Mouse (Mus musculus) embryonic facial prominence, embryonic 14.5 days (tissue): ENCODE measurements around the gene Ric8b. TPM values are rescaled to one million over a fixed set of nuclear protein-coding genes. Genes with fewer than 3 reads are reported as not detected.
A peak's percentile ranks its signal among the peaks of the same experiment; 100 is the strongest.

Source experiments
- ATAC-seq: fragments of 200-750 bp; cut with Nextera tagmentation; 2 replicates; pipeline ENCODE4 v1.8.0; 2017; ENCODE audit warnings: low read depth, moderate number of reproducible peaks, moderate TSS enrichment
- DNase-seq: peaks from one replicate; pipeline ENCODE4 v3.0.0-alpha.2; 2015; ENCODE audit warnings: low spot score
- H3K27ac ChIP-seq: fragments of 300-500 bp; sonication (generic); replicated peaks from 2 replicates; pipeline ENCODE4 v1.5.1; 2014; ENCODE audit warnings: low read depth, mild to moderate bottlenecking, low read length, moderate library complexity
- H3K27me3 ChIP-seq: fragments of 300-500 bp; sonication (generic); replicated peaks from 2 replicates; pipeline ENCODE4 v1.6.1; 2014; ENCODE audit warnings: low read length; ENCODE audit not compliant: control insufficient read depth, insufficient read depth
- H3K36me3 ChIP-seq: fragments of 300-500 bp; sonication (generic); 2 replicates; pipeline ENCODE4 v1.6.1; 2014; ENCODE audit warnings: low read length, mixed read lengths; ENCODE audit not compliant: control insufficient read depth, insufficient read depth
- H3K4me1 ChIP-seq: fragments of 300-500 bp; sonication (generic); 2 replicates; pipeline ENCODE4 v1.6.1; 2014; ENCODE audit warnings: antibody characterized with exemption, low read length; ENCODE audit not compliant: control insufficient read depth, insufficient read depth
- H3K4me2 ChIP-seq: fragments of 300-500 bp; sonication (generic); 2 replicates; pipeline ENCODE4 v1.6.1; 2014; ENCODE audit warnings: low read depth, mild to moderate bottlenecking, low read length, moderate library complexity, mixed read lengths
- H3K4me3 ChIP-seq: fragments of 300-500 bp; sonication (generic); 2 replicates; pipeline ENCODE4 v1.5.1; 2014; ENCODE audit warnings: low read depth, mild to moderate bottlenecking, low read length
- H3K9ac ChIP-seq: fragments of 300-500 bp; sonication (generic); 2 replicates; pipeline ENCODE4 v1.6.1; 2014; ENCODE audit warnings: low read depth, mild to moderate bottlenecking, low read length, moderate library complexity, mixed read lengths
- H3K9me3 ChIP-seq: fragments of 300-500 bp; sonication (generic); 2 replicates; pipeline ENCODE4 v1.6.1; 2016; ENCODE audit warnings: low read length; ENCODE audit not compliant: control insufficient read depth
- whole genome bisulfite sequencing: fragments of 180-500 bp; shearing (Covaris S2); extraction: QIAGEN DNeasy Blood & Tissue Kit; methylation state at CpG from one replicate; pipeline ENCODE4 v1.1.7; 2014; 5-methylcytosine and 5-hydroxymethylcytosine counted together
- polyA plus RNA-seq: library from polyadenylated mRNA; unstranded; fragments of >200 nt; fragmentation: Nextera tagmentation; extraction: Ambion mirVana; gene quantifications from 2 replicates; pipeline ENCODE4 v1.2.1, GENCODE M21; 2014

The Ric8b gene
- polyA plus RNA-seq, 1 experiment from 2014 or later = 17.7 TPM

DNA sequence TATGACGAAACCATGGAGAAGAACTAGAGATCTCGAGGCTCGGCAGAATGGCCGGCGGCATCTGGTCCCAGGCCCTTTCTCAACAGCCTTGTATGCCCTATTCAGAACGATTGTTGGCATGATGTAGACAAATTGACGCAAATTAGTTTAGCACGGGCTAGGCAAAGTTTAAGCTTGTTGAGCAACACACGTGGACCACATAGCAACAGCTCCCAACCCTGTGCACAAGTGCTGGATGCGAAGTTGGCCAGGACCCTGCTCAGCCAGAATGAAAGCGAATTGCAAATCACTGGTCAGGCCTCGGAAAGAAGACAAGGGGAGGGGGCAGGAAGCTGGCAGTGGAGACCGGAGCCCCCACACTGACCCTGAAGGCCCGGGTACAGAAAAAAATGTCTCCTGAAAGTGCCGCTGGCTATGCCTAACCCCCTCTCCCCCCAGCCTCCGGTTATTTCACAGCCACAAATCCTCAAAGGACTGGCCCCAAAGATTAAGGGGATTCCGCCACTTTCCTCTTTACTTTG is 126.8 kb downstream of the Ric8b start:
- H3K9ac ChIP-seq = peak overlapping the region; percentile 57
- H3K9me3 ChIP-seq = no peaks in the 10 kb centered on the region
- H3K36me3 ChIP-seq = no peaks in the 10 kb centered on the region
- H3K27ac ChIP-seq = no peak overlapping the region
- ATAC-seq = no peak
- peak overlapping the region; percentile 30 for H3K4me3 ChIP-seq
- DNase-seq = peak; percentile 21
- peaks cover 2% of the 10 kb centered on the region; the same call in 1 of the 2 replicates for H3K27me3 ChIP-seq
- peak overlapping the region; percentile 58 for H3K4me2 ChIP-seq
- peaks cover 9% of the 10 kb centered on the region; the same call in 1 of the 2 replicates for H3K4me1 ChIP-seq
- WGBS = 18% methylated on average over 17 of the region's 17 CpGs

DNA sequence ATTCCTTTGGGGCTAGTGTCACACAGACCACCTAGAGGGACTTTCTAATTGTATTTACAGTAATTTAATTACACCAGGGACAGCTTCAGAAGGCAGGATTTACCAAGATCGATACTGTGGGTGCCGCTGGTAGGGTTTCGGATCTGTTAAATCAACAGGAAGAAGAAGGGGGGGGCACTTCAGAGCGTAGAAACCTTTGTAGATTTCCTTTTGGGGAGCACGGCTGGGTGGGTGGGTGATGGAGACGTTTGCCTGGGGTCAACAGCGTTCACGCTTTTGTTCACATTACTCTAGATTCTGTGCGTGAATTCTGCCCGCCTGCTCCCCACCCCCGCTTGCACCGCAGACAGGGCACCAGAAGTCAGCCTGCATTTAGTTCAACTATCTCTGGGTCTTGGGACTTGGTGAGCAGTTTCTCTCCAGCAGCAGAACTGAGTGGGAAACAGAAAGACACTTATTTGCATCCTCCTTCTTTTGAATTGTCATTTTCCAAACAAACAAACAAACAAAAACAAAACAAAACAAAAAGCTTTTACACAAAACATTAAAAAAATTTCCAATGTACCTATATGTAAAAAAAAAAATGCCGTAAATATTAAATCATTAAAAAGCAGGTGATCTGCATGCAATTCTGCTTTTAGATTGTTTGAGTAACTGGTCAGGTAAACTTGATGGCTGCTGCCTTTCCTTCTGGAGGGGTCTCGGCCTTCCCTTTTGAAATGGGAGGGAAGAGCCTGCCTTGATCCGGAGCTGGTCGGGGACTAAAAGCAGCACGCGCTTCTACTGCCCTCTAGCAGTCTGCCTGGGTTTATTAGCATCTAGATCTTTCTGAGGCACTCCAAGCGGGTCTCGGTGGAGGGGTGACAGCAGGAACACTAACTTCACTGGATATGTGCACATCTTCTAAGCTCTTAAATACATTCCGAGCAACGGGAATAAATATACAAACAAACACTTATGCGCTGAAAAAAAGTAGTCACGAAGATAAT is 127.6 kb downstream of the Ric8b start:
- WGBS = 9% methylated on average over 24 of the region's 24 CpGs
- peak; percentile 80 for ATAC-seq
- Histone ChIP-seq H3K9me3 (no peaks in the 10 kb centered on the region), H3K27ac (no peak overlapping the region), H3K4me3 (peak overlapping the region; percentile 30), H3K4me2 (peak overlapping the region; percentile 58), H3K9ac (peak overlapping the region; percentile 57), H3K27me3 (peaks cover 2% of the 10 kb centered on the region; the same call in 1 of the 2 replicates), H3K36me3 (no peaks in the 10 kb centered on the region), H3K4me1 (peaks cover 9% of the 10 kb centered on the region; the same call in 1 of the 2 replicates)
- peak; percentile 86 for DNase-seq

- Histone ChIP-seq H3K36me3 (no peaks in the 10 kb centered on the region), H3K4me2 (no peak overlapping the region), H3K4me1 (peaks cover 9% of the 10 kb centered on the region; the same call in 1 of the 2 replicates), H3K27ac (no peak overlapping the region), H3K4me3 (no peak overlapping the region), H3K9me3 (no peaks in the 10 kb centered on the region), H3K9ac (no peak overlapping the region), H3K27me3 (peaks cover 2% of the 10 kb centered on the region; the same call in 1 of the 2 replicates)
- peak; percentile 55 for DNase-seq
- ATAC-seq = no peak
- WGBS = 28% methylated on average over 5 of the region's 5 CpGs
Observed at GRCm38 (mm10) chr10:85046585-85046984, 129.2 kb downstream of the Ric8b start.

DNA sequence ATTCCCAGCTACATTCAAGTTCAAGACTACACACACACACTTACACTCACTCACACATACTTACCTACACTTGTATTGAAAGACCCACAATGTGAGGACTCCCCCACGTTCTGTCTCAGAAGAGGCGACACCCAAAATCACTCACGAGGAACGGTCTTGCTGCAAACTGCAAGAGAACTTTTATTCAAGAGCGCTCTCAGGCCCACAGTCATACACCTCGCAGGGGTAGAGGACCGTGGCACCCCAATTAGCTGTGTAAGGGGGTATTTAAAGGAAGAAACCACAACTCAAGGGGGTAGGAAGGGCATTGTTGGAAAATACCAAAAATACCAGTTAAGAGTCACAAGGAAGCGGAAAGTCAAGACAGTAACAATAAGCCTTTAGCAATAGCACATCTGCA is 130.6 kb downstream of the Ric8b start:
- Histone ChIP-seq H3K4me2 (no peak overlapping the region), H3K36me3 (no peaks in the 10 kb centered on the region), H3K4me1 (peaks cover 9% of the 10 kb centered on the region; the same call in 1 of the 2 replicates), H3K4me3 (no peak overlapping the region), H3K27me3 (peaks cover 2% of the 10 kb centered on the region; the same call in 1 of the 2 replicates), H3K9me3 (no peaks in the 10 kb centered on the region), H3K9ac (no peak overlapping the region), H3K27ac (no peak overlapping the region)
- WGBS = 88% methylated on average over 8 of the region's 8 CpGs
- DNase-seq (no peak), ATAC-seq (no peak)

DNA sequence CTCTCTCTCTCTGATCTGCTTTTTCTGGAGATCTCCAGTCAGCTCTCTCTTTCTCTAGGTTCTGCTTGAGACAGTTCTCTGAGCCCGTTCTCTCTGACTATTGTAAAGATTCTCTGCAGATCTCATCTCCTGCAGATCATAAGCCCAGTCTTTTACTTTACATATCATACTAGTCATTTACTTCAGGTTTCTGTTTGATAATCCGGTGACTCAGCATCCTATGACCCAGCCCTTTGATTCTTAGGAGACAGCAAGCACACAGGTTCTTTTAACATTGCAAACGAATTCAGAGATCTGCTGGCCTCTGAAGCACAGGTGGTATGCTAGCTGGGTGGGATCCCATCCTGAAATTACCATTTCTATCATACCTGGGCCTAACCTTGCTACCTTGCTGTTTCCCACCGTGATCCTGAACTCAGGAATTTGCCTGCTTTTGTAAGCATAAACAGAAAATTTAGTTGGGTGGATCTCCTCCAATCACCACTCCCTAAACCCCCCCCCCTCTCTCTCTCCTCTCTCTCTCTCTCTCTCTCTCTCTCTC is 133.3 kb downstream of the Ric8b start:
- Histone ChIP-seq H3K36me3 (no peaks in the 10 kb centered on the region), H3K4me3 (no peak overlapping the region), H3K4me2 (no peak overlapping the region), H3K9ac (no peak overlapping the region), H3K27ac (no peak overlapping the region), H3K4me1 (no peaks in the 10 kb centered on the region), H3K27me3 (no peaks in the 10 kb centered on the region), H3K9me3 (no peaks in the 10 kb centered on the region)
- DNase-seq (no peak), ATAC-seq (no peak)
- WGBS = 55% methylated on average over 4 of the region's 4 CpGs

- DNase-seq = no peak
- ATAC-seq = no peak
- H3K9me3 ChIP-seq = no peaks in the 10 kb centered on the region
- H3K27ac ChIP-seq = no peak overlapping the region
- no peaks in the 10 kb centered on the region for H3K27me3 ChIP-seq
- no peaks in the 10 kb centered on the region for H3K4me1 ChIP-seq
- no peak overlapping the region for H3K4me3 ChIP-seq
- no peaks in the 10 kb centered on the region for H3K36me3 ChIP-seq
- H3K9ac ChIP-seq = no peak overlapping the region
- 42% methylated on average over 4 of the region's 4 CpGs for WGBS
- H3K4me2 ChIP-seq = no peak overlapping the region
Observed at GRCm38 (mm10) chr10:85052451-85052850, 135.0 kb downstream of the Ric8b start.

DNA sequence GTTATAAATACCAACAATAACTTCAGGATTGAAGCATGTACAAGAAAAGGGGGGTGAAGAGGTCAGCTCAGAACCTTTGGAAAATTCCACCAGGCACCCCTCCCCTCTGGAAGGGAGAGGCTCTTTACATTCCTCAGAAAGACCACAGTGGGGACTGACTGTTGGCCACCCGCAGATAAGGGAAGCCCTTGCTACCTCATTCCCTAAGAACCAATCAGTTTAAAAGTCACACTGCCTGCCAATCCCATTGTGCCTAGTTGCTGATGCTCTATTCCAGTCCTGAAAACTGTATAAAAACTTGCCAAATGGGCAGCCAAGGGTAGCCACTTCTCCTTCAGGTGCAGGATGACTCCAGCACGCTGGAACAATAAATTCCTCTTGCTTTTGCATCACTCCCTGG is 137.5 kb downstream of the Ric8b start:
- no peak for ATAC-seq
- H3K4me1 ChIP-seq = no peaks in the 10 kb centered on the region
- no peaks in the 10 kb centered on the region for H3K36me3 ChIP-seq
- no peaks in the 10 kb centered on the region for H3K9me3 ChIP-seq
- H3K9ac ChIP-seq = no peak overlapping the region
- WGBS = 100% methylated on average over 2 of the region's 2 CpGs
- no peak overlapping the region for H3K4me2 ChIP-seq
- H3K4me3 ChIP-seq = no peak overlapping the region
- DNase-seq = no peak
- H3K27ac ChIP-seq = no peak overlapping the region
- H3K27me3 ChIP-seq = no peaks in the 10 kb centered on the region
